Mouse (Mus musculus): ENCODE data around the gene Pde6b. TPM values are rescaled to one million over a fixed set of nuclear protein-coding genes. Genes with fewer than 3 reads are reported as not detected.

Pde6b gene
- total and polyA plus RNA-seq, 2 experiments from 2014 or later: not detected

- Histone ChIP-seq H3K9ac (replicated peaks; ENCODE audit: low read length, poor library complexity, severe bottlenecking) (peak within 1 kb of the TSS; percentile 73), H3K9me3 (ENCODE audit: low read length) (no peaks in the 10 kb centered on the region), H3K27ac (ENCODE audit: low read depth, low read length) (peak within 1 kb of the TSS; percentile 51), H3K4me2 (ENCODE audit: low read depth, low read length, poor library complexity, severe bottlenecking) (peak within 1 kb of the TSS; percentile 71), H3K4me1 (ENCODE audit: insufficient read depth, low read length) (peaks cover 7% of the 10 kb centered on the region), H3K36me3 (ENCODE audit: insufficient read depth, low read length) (no peaks in the 10 kb centered on the region), H3K27me3 (ENCODE audit: insufficient read depth, low read length) (peaks cover 25% of the 10 kb centered on the region), H3K4me3 (ENCODE audit: low read depth, low read length) (peak within 1 kb of the TSS; percentile 70)
- DNase-seq (ENCODE audit: low spot score): peak; percentile 5
- no peak for TF ChIP-seq CTCF (IDR thresholded peaks at IDR 0.05)
- ATAC-seq (ENCODE audit: low FRiP score): peak; percentile 25; the same call in 1 of the 2 replicates
- WGBS: 4% methylated on average over 17 of the region's 36 CpGs
These were observed 20.3 kb upstream of the Pde6b start, which contains the start of gene Gm42517 for GRCm38 (mm10) chr5:108367871-108368332. Gene Gm42517, minus strand, starts transcription at chr5:108367922.

- 3% methylated on average over 6 of the region's 6 CpGs for WGBS
- Histone ChIP-seq H3K9me3 (ENCODE audit: low read length) (no peaks in the 10 kb centered on the region), H3K4me1 (ENCODE audit: insufficient read depth, low read length) (peaks cover 7% of the 10 kb centered on the region), H3K4me3 (ENCODE audit: low read depth, low read length) (peak overlapping the region; percentile 70), H3K27ac (ENCODE audit: low read depth, low read length) (peak overlapping the region; percentile 44), H3K27me3 (ENCODE audit: insufficient read depth, low read length) (peaks cover 25% of the 10 kb centered on the region), H3K36me3 (ENCODE audit: insufficient read depth, low read length) (no peaks in the 10 kb centered on the region), H3K9ac (replicated peaks; ENCODE audit: low read length, poor library complexity, severe bottlenecking) (peak overlapping the region; percentile 73), H3K4me2 (ENCODE audit: low read depth, low read length, poor library complexity, severe bottlenecking) (peak overlapping the region; percentile 71)
- DNase-seq (ENCODE audit: low spot score) (no peak), ATAC-seq (ENCODE audit: low FRiP score) (peak; percentile 24; the same call in 1 of the 2 replicates)
- no peak for TF ChIP-seq CTCF (IDR thresholded peaks at IDR 0.05)
These were observed 19.7 kb upstream of the Pde6b start for GRCm38 (mm10) chr5:108368446-108368845.

GRCm38 (mm10) chr5:108368851-108369621, 19.2 kb upstream of the Pde6b start:
- Histone ChIP-seq H3K9ac (replicated peaks; ENCODE audit: low read length, poor library complexity, severe bottlenecking) (peak overlapping the region; percentile 73), H3K27ac (ENCODE audit: low read depth, low read length) (peak overlapping the region; percentile 44), H3K4me1 (ENCODE audit: insufficient read depth, low read length) (peaks cover 7% of the 10 kb centered on the region), H3K27me3 (ENCODE audit: insufficient read depth, low read length) (peaks cover 25% of the 10 kb centered on the region), H3K4me2 (ENCODE audit: low read depth, low read length, poor library complexity, severe bottlenecking) (peak overlapping the region; percentile 71), H3K4me3 (ENCODE audit: low read depth, low read length) (peak overlapping the region; percentile 70), H3K36me3 (ENCODE audit: insufficient read depth, low read length) (no peaks in the 10 kb centered on the region), H3K9me3 (ENCODE audit: low read length) (no peaks in the 10 kb centered on the region)
- DNase-seq (ENCODE audit: low spot score) (peak; percentile 58), ATAC-seq (ENCODE audit: low FRiP score) (peak; percentile 68; the same call in 1 of the 2 replicates)
- no peak for TF ChIP-seq CTCF (IDR thresholded peaks at IDR 0.05)
- WGBS: under 1% methylated on average over 47 of the region's 49 CpGs

- H3K9ac ChIP-seq (replicated peaks; ENCODE audit: low read length, poor library complexity, severe bottlenecking): no peak overlapping the region
- H3K4me2 ChIP-seq (ENCODE audit: low read depth, low read length, poor library complexity, severe bottlenecking): no peak overlapping the region
- H3K9me3 ChIP-seq (ENCODE audit: low read length): no peaks in the 10 kb centered on the region
- no peak for DNase-seq (ENCODE audit: low spot score)
- no peak overlapping the region for H3K4me3 ChIP-seq (ENCODE audit: low read depth, low read length)
- H3K36me3 ChIP-seq (ENCODE audit: insufficient read depth, low read length): no peaks in the 10 kb centered on the region
- no peak overlapping the region for H3K27ac ChIP-seq (ENCODE audit: low read depth, low read length)
- TF ChIP-seq CTCF (IDR thresholded peaks at IDR 0.05): no peak
- ATAC-seq (ENCODE audit: low FRiP score): no peak
- peaks cover 7% of the 10 kb centered on the region for H3K4me1 ChIP-seq (ENCODE audit: insufficient read depth, low read length)
- 5% methylated on average over 6 of the region's 6 CpGs for WGBS
- H3K27me3 ChIP-seq (ENCODE audit: insufficient read depth, low read length): peaks cover 22% of the 10 kb centered on the region
These were observed 18.2 kb upstream of the Pde6b start for GRCm38 (mm10) chr5:108369964-108370363.

- no peak overlapping the region for H3K27ac ChIP-seq (ENCODE audit: low read depth, low read length)
- DNase-seq (ENCODE audit: low spot score): no peak
- no peaks in the 10 kb centered on the region; the same call in 1 of the 2 replicates for H3K4me1 ChIP-seq (ENCODE audit: insufficient read depth, low read length)
- no peak overlapping the region for H3K4me3 ChIP-seq (ENCODE audit: low read depth, low read length)
- no peaks in the 10 kb centered on the region for H3K36me3 ChIP-seq (ENCODE audit: insufficient read depth, low read length)
- no peak for TF ChIP-seq CTCF (IDR thresholded peaks at IDR 0.05)
- H3K4me2 ChIP-seq (ENCODE audit: low read depth, low read length, poor library complexity, severe bottlenecking): no peak overlapping the region
- 78% methylated on average over 5 of the region's 5 CpGs for WGBS
- no peak overlapping the region for H3K9ac ChIP-seq (replicated peaks; ENCODE audit: low read length, poor library complexity, severe bottlenecking)
- peaks cover 18% of the 10 kb centered on the region for H3K27me3 ChIP-seq (ENCODE audit: insufficient read depth, low read length)
- H3K9me3 ChIP-seq (ENCODE audit: low read length): no peaks in the 10 kb centered on the region
- ATAC-seq (ENCODE audit: low FRiP score): no peak
These were observed 14.1 kb upstream of the Pde6b start for GRCm38 (mm10) chr5:108374079-108374478.

GRCm38 (mm10) chr5:108376059-108376458, 12.1 kb upstream of the Pde6b start:
- Histone ChIP-seq H3K27ac (ENCODE audit: low read depth, low read length) (no peak overlapping the region), H3K4me3 (ENCODE audit: low read depth, low read length) (no peak overlapping the region), H3K36me3 (ENCODE audit: insufficient read depth, low read length) (no peaks in the 10 kb centered on the region), H3K9ac (replicated peaks; ENCODE audit: low read length, poor library complexity, severe bottlenecking) (no peak overlapping the region), H3K4me1 (ENCODE audit: insufficient read depth, low read length) (no peaks in the 10 kb centered on the region), H3K27me3 (ENCODE audit: insufficient read depth, low read length) (peaks cover 6% of the 10 kb centered on the region), H3K4me2 (ENCODE audit: low read depth, low read length, poor library complexity, severe bottlenecking) (no peak overlapping the region), H3K9me3 (ENCODE audit: low read length) (no peaks in the 10 kb centered on the region)
- WGBS: 61% methylated on average over 1 of the region's 1 CpGs
- ATAC-seq (ENCODE audit: low FRiP score) (no peak), DNase-seq (ENCODE audit: low spot score) (no peak)
- TF ChIP-seq CTCF (IDR thresholded peaks at IDR 0.05): no peak
